Mouse (Mus musculus): ENCODE measurements around the gene Lpar1. TPM values are rescaled to one million over a fixed set of nuclear protein-coding genes. Genes with fewer than 3 reads are reported as not detected.
A peak's percentile ranks its signal among the peaks of the same experiment; 100 is the strongest.
"Not testable (repeated sequence)": the region's sequence is repeated elsewhere in the genome, so short reads cannot be mapped to it uniquely, and the experiment has no call there.

Gene Lpar1
- polyA plus RNA-seq, 1 experiment from 2014 or later: 21.9 TPM

GRCm38 (mm10) chr4:58542656-58543055, 11.0 kb downstream of the Lpar1 start:
- H3K9me3 ChIP-seq; H3K4me3 ChIP-seq; H3K4me2 ChIP-seq; ATAC-seq (ENCODE audit: low read depth); H3K9ac ChIP-seq; H3K36me3 ChIP-seq; H3K27ac ChIP-seq (replicated peaks); H3K27me3 ChIP-seq: not testable (repeated sequence)
- H3K4me1 ChIP-seq (replicated peaks): peaks cover 12% of the 10 kb centered on the region
- 93% methylated on average over 7 of the region's 7 CpGs for WGBS

DNA sequence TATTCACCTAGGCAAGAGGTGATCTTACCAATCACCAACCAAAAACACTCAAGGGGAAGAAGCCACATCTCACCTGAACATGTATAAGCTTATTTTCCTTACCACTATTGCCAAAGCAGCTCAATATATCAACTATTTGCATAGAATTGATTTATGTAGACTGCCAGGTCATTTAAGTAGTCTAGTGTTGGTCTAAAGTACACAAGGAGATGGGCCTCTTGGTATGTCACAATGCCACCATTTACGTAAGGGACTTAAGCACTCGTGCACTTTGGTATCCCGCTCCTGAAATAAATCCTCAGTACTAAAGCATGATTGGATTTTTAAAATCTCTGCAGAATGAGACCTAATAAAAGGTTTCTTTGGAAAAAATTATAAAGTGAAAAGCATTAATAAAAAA, 12.9 kb downstream of the Lpar1 start:
- no peak overlapping the region for H3K9ac ChIP-seq

GRCm38 (mm10) chr4:58540385-58540784, 13.3 kb downstream of the Lpar1 start:
- 92% methylated on average over 8 of the region's 8 CpGs for WGBS
- no peak overlapping the region for H3K27ac ChIP-seq (replicated peaks)
- no peak overlapping the region for H3K4me3 ChIP-seq
- no peaks in the 10 kb centered on the region for H3K36me3 ChIP-seq
- no peaks in the 10 kb centered on the region for H3K9me3 ChIP-seq
- ATAC-seq (ENCODE audit: low read depth): no peak
- H3K4me1 ChIP-seq (replicated peaks): no peaks in the 10 kb centered on the region
- no peak overlapping the region for H3K9ac ChIP-seq
- no peaks in the 10 kb centered on the region for H3K27me3 ChIP-seq
- H3K4me2 ChIP-seq: no peak overlapping the region

More for the DNA sequence above, 12.9 kb downstream of the Lpar1 start:
- H3K27ac ChIP-seq (replicated peaks): no peak overlapping the region
- no peak overlapping the region for H3K4me3 ChIP-seq
- H3K36me3 ChIP-seq: no peaks in the 10 kb centered on the region
- no peaks in the 10 kb centered on the region for H3K9me3 ChIP-seq
- WGBS: 93% methylated on average over 3 of the region's 3 CpGs
- ATAC-seq (ENCODE audit: low read depth): no peak
- no peaks in the 10 kb centered on the region for H3K27me3 ChIP-seq
- no peaks in the 10 kb centered on the region for H3K4me1 ChIP-seq (replicated peaks)
- no peak overlapping the region for H3K4me2 ChIP-seq

DNA sequence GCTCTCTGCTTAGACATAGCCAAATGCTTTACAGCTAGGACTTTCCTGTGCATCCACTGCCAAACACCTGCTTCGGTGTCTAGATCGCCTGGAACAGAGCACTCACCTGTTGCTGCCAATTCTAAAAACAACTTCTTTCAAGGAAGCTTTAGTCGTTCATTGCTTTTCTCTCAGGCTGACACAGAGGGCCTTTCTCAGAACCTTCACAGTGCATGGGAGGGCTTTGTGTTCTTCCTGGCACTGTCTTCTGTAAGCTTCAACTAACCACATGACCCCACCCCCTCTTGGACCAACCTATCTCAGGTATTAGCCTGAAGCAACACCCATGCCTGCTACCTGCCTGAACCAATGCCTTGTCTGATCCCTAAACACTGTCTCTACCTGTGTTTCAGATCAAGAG, 15.0 kb downstream of the Lpar1 start:
- H3K9me3 ChIP-seq: no peaks in the 10 kb centered on the region
- no peak for ATAC-seq (ENCODE audit: low read depth)
- no peak overlapping the region for H3K4me3 ChIP-seq
- 86% methylated on average over 3 of the region's 3 CpGs for WGBS
- no peaks in the 10 kb centered on the region for H3K36me3 ChIP-seq
- no peak overlapping the region for H3K9ac ChIP-seq
- H3K27me3 ChIP-seq: no peaks in the 10 kb centered on the region
- H3K27ac ChIP-seq (replicated peaks): no peak overlapping the region
- peaks cover 10% of the 10 kb centered on the region for H3K4me1 ChIP-seq (replicated peaks)
- H3K4me2 ChIP-seq: no peak overlapping the region

DNA sequence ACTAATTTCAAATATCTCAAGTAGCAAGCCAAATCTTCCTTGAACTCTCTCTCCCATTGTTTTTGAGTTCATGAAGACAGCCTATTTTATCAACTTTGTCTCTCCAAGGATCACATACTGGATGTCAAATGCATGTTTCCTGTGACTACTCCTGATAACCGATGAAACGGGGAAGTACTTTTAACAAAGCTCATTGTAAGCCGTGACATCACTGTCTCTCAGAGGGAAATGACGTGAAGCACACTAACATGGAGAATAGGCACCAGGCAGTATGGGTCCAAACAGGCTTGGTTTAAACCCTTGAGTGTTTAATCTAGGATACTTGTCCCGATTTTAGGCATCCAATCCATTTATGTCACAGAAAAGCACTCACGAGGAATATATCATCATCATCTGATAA, 17.9 kb downstream of the Lpar1 start:
- H3K27ac ChIP-seq (replicated peaks): no peak overlapping the region
- 91% methylated on average over 6 of the region's 6 CpGs for WGBS
- H3K9ac ChIP-seq: no peak overlapping the region
- no peaks in the 10 kb centered on the region for H3K27me3 ChIP-seq
- peaks cover 14% of the 10 kb centered on the region for H3K4me1 ChIP-seq (replicated peaks)
- H3K36me3 ChIP-seq: no peaks in the 10 kb centered on the region
- no peaks in the 10 kb centered on the region for H3K9me3 ChIP-seq
- no peak overlapping the region for H3K4me3 ChIP-seq
- H3K4me2 ChIP-seq: no peak overlapping the region
- no peak for ATAC-seq (ENCODE audit: low read depth)

DNA sequence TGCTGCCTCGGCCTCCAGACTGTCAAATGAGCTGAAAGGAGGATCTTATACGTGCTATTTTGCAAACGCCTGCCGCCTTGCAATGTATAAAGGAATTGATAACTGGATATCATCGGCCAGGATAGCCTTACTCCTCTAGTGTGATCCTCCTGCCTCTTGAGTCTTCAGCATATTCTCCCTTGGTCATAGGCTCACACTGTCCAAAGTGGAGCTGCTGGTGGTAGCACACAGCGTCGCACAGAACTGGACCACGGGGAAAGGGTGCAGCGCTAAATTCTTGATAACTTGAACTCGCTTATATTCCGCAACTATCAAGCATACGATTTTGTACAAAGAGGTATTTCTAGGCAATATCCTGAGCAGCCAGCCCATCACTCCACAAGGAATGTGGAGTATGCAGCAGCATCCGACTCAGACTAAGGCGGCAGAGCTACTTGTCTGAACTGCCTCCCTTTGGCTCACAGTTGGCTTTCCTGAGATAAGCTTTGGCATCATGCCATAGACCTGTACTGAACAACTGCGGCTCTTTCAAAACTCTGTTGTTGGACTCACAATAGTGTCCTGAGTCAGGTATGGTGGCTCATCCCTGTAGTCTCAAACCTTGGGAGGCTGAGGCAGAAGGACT, 18.9 kb downstream of the Lpar1 start:
- H3K36me3 ChIP-seq: no peaks in the 10 kb centered on the region
- H3K4me2 ChIP-seq: no peak overlapping the region; the same call in 1 of the 2 replicates
- no peak overlapping the region for H3K27ac ChIP-seq (replicated peaks)
- WGBS: 85% methylated on average over 15 of the region's 15 CpGs
- no peak overlapping the region for H3K4me3 ChIP-seq
- H3K4me1 ChIP-seq (replicated peaks): peaks cover 14% of the 10 kb centered on the region
- ATAC-seq (ENCODE audit: low read depth): no peak
- H3K9me3 ChIP-seq: no peaks in the 10 kb centered on the region
- H3K9ac ChIP-seq: no peak overlapping the region
- H3K27me3 ChIP-seq: no peaks in the 10 kb centered on the region

DNA sequence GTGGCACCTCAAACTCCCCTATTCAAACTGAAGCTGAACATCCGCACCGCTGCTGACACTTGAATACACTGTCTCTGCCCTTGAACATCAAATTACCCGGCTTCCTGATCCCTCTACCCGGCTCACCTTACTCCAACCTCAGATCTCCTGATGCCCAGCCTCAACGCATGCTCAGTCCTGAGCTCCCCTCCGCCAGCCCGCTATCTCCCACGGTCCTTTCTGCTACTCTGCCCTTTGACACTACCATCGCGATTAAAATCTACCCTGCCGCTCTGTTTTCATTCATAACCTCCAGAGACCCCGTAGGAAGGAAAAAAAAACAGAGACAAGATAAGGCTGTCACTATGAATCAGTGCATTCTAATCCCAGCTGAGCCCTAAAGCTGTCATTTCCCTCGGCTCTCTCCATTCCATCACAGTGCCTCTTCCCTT, 19.5 kb downstream of the Lpar1 start:
- Histone ChIP-seq H3K9me3 (no peaks in the 10 kb centered on the region), H3K4me3 (0 out of 2 replicates have a peak overlapping the region, but pooled peaks have one; percentile 9), H3K27me3 (no peaks in the 10 kb centered on the region), H3K27ac (replicated peaks) (no peak overlapping the region), H3K36me3 (no peaks in the 10 kb centered on the region), H3K9ac (no peak overlapping the region), H3K4me2 (peak overlapping the region; percentile 37), H3K4me1 (replicated peaks) (peaks cover 14% of the 10 kb centered on the region)
- 27% methylated on average over 13 of the region's 13 CpGs for WGBS
- peak; percentile 50; the same call in 1 of the 2 replicates for ATAC-seq (ENCODE audit: low read depth)

DNA sequence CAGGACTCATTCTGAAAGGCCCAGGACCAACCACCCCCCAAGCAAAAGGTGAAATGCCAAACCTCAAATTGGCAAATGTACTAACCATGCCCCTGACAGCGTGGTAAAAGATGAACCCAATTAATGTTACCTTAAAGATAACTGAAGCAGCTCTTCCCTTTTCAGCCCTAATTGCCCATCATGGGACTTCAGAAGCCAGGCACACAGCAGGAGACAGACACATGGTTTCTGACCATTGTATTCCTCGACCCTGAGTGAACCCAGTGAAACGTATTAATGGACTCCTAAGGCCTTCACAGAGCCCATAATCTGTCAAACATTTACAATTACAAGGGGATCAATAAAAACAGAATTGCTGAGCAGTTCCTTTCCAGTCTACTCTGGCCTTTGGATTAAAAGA, 20.2 kb downstream of the Lpar1 start:
- no peak overlapping the region for H3K4me3 ChIP-seq
- no peak overlapping the region for H3K27ac ChIP-seq (replicated peaks)
- no peaks in the 10 kb centered on the region for H3K9me3 ChIP-seq
- no peaks in the 10 kb centered on the region for H3K36me3 ChIP-seq
- no peak for ATAC-seq (ENCODE audit: low read depth)
- no peak overlapping the region for H3K9ac ChIP-seq
- 9% methylated on average over 3 of the region's 3 CpGs for WGBS
- no peaks in the 10 kb centered on the region for H3K27me3 ChIP-seq
- no peak overlapping the region for H3K4me2 ChIP-seq
- H3K4me1 ChIP-seq (replicated peaks): peaks cover 14% of the 10 kb centered on the region

GRCm38 (mm10) chr4:58532326-58532725, 21.4 kb downstream of the Lpar1 start:
- Histone ChIP-seq H3K27me3 (no peaks in the 10 kb centered on the region), H3K9me3 (no peaks in the 10 kb centered on the region), H3K4me2 (no peak overlapping the region), H3K9ac (no peak overlapping the region), H3K4me3 (no peak overlapping the region), H3K27ac (replicated peaks) (no peak overlapping the region), H3K36me3 (no peaks in the 10 kb centered on the region), H3K4me1 (replicated peaks) (peaks cover 14% of the 10 kb centered on the region)
- whole genome bisulfite sequencing: 79% methylated on average over 3 of the region's 3 CpGs
- ATAC-seq (ENCODE audit: low read depth): no peak

DNA sequence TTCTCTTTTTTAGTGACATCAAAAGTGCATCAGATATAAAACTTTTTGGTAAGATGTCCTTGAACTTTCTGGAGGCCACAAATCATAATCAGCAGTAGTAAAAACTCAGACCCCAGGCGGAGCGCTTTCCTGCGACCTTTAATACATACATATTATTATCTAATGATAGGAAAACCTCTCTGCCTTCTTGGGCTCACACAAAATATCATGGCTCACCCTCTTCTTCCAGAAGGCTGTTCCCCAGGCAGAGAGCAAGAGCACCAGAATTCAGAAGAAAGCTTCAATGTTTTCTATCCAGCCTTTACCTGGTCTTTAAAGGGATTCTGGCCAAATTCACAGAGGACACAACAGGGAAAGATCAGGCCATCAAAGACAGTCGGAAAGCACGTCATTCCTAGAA, 23.0 kb downstream of the Lpar1 start:
- Histone ChIP-seq H3K4me3 (no peak overlapping the region), H3K36me3 (no peaks in the 10 kb centered on the region), H3K9me3 (no peaks in the 10 kb centered on the region), H3K27me3 (no peaks in the 10 kb centered on the region), H3K4me1 (replicated peaks) (peaks cover 14% of the 10 kb centered on the region), H3K27ac (replicated peaks) (no peak overlapping the region), H3K4me2 (no peak overlapping the region), H3K9ac (no peak overlapping the region)
- ATAC-seq (ENCODE audit: low read depth): no peak
- WGBS: 85% methylated on average over 5 of the region's 5 CpGs

DNA sequence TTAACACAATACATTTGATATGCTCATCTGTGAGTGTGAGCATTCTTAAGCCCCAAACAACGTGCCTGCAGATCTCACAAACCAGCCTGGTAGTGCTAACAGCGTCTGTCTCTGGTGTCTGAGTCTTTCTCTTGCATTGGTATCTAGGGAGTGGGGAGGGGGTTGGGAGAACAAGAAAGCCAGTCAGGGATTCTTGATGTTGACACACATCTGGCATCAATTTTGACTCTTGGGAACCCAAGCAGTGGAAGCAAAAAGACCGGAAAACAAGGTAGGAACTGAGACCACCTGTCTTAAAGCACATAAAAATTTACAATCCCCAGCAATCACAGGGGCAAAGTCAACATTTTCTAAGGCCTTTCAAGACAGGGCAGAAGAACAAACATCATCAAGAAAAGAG, 23.4 kb downstream of the Lpar1 start:
- no peak overlapping the region for H3K4me3 ChIP-seq
- H3K9ac ChIP-seq: no peak overlapping the region
- H3K4me2 ChIP-seq: no peak overlapping the region
- H3K27ac ChIP-seq (replicated peaks): no peak overlapping the region
- ATAC-seq (ENCODE audit: low read depth): no peak
- H3K9me3 ChIP-seq: no peaks in the 10 kb centered on the region
- WGBS: 50% methylated on average over 3 of the region's 3 CpGs
- no peaks in the 10 kb centered on the region for H3K27me3 ChIP-seq
- H3K4me1 ChIP-seq (replicated peaks): peaks cover 14% of the 10 kb centered on the region
- no peaks in the 10 kb centered on the region for H3K36me3 ChIP-seq

DNA sequence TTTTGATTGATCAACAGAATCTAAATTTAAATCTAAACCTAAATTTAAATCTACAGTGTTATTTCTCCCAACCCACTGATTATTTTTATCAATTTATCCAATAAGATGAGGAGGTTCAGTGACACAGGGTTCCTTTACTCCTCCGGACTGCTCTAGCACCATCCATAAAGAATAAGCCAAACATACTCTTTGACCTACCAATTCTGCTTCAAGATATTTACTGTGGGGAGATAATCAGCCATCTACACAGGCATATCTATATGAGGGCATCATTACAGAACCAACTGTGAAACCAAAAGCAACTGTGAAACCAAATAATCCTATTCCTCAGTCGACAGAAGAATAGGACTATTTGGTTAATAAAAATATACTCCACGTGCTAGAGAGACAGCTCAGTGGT, 25.8 kb downstream of the Lpar1 start:
- H3K36me3 ChIP-seq: no peaks in the 10 kb centered on the region
- H3K9ac ChIP-seq: no peak overlapping the region
- no peaks in the 10 kb centered on the region for H3K27me3 ChIP-seq
- H3K4me3 ChIP-seq: no peak overlapping the region
- H3K4me2 ChIP-seq: no peak overlapping the region
- H3K27ac ChIP-seq (replicated peaks): no peak overlapping the region
- no peak for ATAC-seq (ENCODE audit: low read depth)
- no peaks in the 10 kb centered on the region for H3K4me1 ChIP-seq (replicated peaks)
- H3K9me3 ChIP-seq: no peaks in the 10 kb centered on the region
- whole genome bisulfite sequencing: 88% methylated on average over 3 of the region's 3 CpGs

- Histone ChIP-seq H3K27ac (replicated peaks) (no peak overlapping the region), H3K9me3 (no peaks in the 10 kb centered on the region), H3K4me3 (no peak overlapping the region), H3K9ac (no peak overlapping the region), H3K4me1 (replicated peaks) (no peaks in the 10 kb centered on the region), H3K4me2 (no peak overlapping the region), H3K27me3 (no peaks in the 10 kb centered on the region), H3K36me3 (no peaks in the 10 kb centered on the region)
- no peak for ATAC-seq (ENCODE audit: low read depth)
- 81% methylated on average over 8 of the region's 8 CpGs for WGBS
Measured at GRCm38 (mm10) chr4:58521137-58521536, 32.6 kb downstream of the Lpar1 start.

Data from neural tube, embryonic 13.5 days (tissue).